Mouse (Mus musculus): Measurements from ENCODE around the gene Pgam2. TPM values are rescaled to one million over a fixed set of nuclear protein-coding genes. Genes with fewer than 3 reads are reported as not detected.

The Pgam2 gene
- total and polyA plus RNA-seq, 3 experiments = 0.22 to 2.6 (median 1.8) TPM

- Histone ChIP-seq H3K27me3 (ENCODE audit: insufficient read depth, low read length) (no peaks in the 10 kb centered on the region), H3K36me3 (replicated peaks) (peaks cover 99% of the 10 kb centered on the region), H3K9me3 (replicated peaks) (no peaks in the 10 kb centered on the region), H3K4me1 (ENCODE audit: insufficient read depth, low read depth, low read length) (peaks cover 44% of the 10 kb centered on the region), H3K4me3 (ENCODE audit: low read depth, low read length) (no peak overlapping the region)
- DNase-seq (ENCODE audit: low spot score) (no peak), ATAC-seq (ENCODE audit: extremely low read depth, insufficient number of reproducible peaks, low FRiP score, poor library complexity, severe bottlenecking) (no peak)
- TF ChIP-seq TAL1 (conservative IDR thresholded peaks at IDR 0.05; ENCODE audit: low read depth, low read length) = no peak
- TF ChIP-seq GATA1 (IDR thresholded peaks at IDR 0.05; ENCODE audit: borderline replicate concordance, low read length) = no peak
- no peak for TF ChIP-seq POLR2AphosphoS5 (IDR thresholded peaks at IDR 0.05; ENCODE audit: insufficient replicate concordance, low read depth, low read length)
- no peak for TF ChIP-seq GATA2 (IDR thresholded peaks at IDR 0.05; ENCODE audit: borderline replicate concordance, low read depth, low read length)
- no peak for TF ChIP-seq CTCF (IDR thresholded peaks at IDR 0.05; ENCODE audit: low read depth, low read length)
These were observed 6.6 kb downstream of the Pgam2 start for GRCm38 (mm10) chr11:5796939-5797338.

GRCm38 (mm10) chr11:5795706-5796105 is 7.8 kb downstream of the Pgam2 start:
- Histone ChIP-seq H3K4me1 (ENCODE audit: insufficient read depth, low read depth, low read length) (peaks cover 46% of the 10 kb centered on the region), H3K4me3 (ENCODE audit: low read depth, low read length) (no peak overlapping the region), H3K9me3 (replicated peaks) (no peaks in the 10 kb centered on the region), H3K36me3 (replicated peaks) (peaks cover 99% of the 10 kb centered on the region), H3K27me3 (ENCODE audit: insufficient read depth, low read length) (no peaks in the 10 kb centered on the region)
- ATAC-seq (ENCODE audit: extremely low read depth, insufficient number of reproducible peaks, low FRiP score, poor library complexity, severe bottlenecking) (no peak), DNase-seq (ENCODE audit: low spot score) (no peak)
- TF ChIP-seq GATA2 (IDR thresholded peaks at IDR 0.05; ENCODE audit: borderline replicate concordance, low read depth, low read length) (no peak), CTCF (IDR thresholded peaks at IDR 0.05; ENCODE audit: low read depth, low read length) (no peak), GATA1 (IDR thresholded peaks at IDR 0.05; ENCODE audit: borderline replicate concordance, low read length) (no peak), TAL1 (conservative IDR thresholded peaks at IDR 0.05; ENCODE audit: low read depth, low read length) (no peak), POLR2AphosphoS5 (IDR thresholded peaks at IDR 0.05; ENCODE audit: insufficient replicate concordance, low read depth, low read length) (no peak)

DNA sequence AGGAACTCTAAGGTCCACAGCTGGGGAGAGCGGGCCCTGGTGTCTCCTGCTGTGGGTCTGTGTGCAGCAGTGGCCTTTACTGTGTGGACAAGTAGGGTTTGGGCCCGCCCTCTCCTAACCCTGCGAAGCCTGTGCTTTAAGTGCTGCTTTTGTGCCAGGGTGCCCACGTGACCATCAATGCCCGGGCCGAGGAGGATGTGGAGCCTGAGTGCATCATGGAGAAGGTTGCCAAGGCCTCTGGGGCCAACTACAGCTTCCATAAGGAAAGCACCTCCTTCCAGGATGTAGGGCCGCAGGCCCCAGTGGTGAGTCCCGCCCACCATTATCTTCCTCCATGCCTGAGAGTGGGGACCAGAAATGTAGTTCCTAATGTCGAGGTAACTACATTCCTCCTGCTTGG is 8.2 kb downstream of the Pgam2 start:
- H3K4me1 ChIP-seq (ENCODE audit: insufficient read depth, low read depth, low read length) = peaks cover 50% of the 10 kb centered on the region
- DNase-seq (ENCODE audit: low spot score) = no peak
- H3K27me3 ChIP-seq (ENCODE audit: insufficient read depth, low read length) = no peaks in the 10 kb centered on the region
- TF ChIP-seq TAL1 (conservative IDR thresholded peaks at IDR 0.05; ENCODE audit: low read depth, low read length) (no peak), CTCF (IDR thresholded peaks at IDR 0.05; ENCODE audit: low read depth, low read length) (no peak), POLR2AphosphoS5 (IDR thresholded peaks at IDR 0.05; ENCODE audit: insufficient replicate concordance, low read depth, low read length) (no peak), GATA2 (IDR thresholded peaks at IDR 0.05; ENCODE audit: borderline replicate concordance, low read depth, low read length) (no peak), GATA1 (IDR thresholded peaks at IDR 0.05; ENCODE audit: borderline replicate concordance, low read length) (no peak)
- no peak for ATAC-seq (ENCODE audit: extremely low read depth, insufficient number of reproducible peaks, low FRiP score, poor library complexity, severe bottlenecking)
- H3K9me3 ChIP-seq (replicated peaks) = no peaks in the 10 kb centered on the region
- no peak overlapping the region for H3K4me3 ChIP-seq (ENCODE audit: low read depth, low read length)
- H3K36me3 ChIP-seq (replicated peaks) = peaks cover 98% of the 10 kb centered on the region

GRCm38 (mm10) chr11:5790431-5790830 is 13.1 kb downstream of the Pgam2 start:
- no peaks in the 10 kb centered on the region for H3K27me3 ChIP-seq (ENCODE audit: insufficient read depth, low read length)
- no peaks in the 10 kb centered on the region for H3K9me3 ChIP-seq (replicated peaks)
- peaks cover 63% of the 10 kb centered on the region for H3K36me3 ChIP-seq (replicated peaks)
- no peak for DNase-seq (ENCODE audit: low spot score)
- no peak for ATAC-seq (ENCODE audit: extremely low read depth, insufficient number of reproducible peaks, low FRiP score, poor library complexity, severe bottlenecking)
- peaks cover 50% of the 10 kb centered on the region for H3K4me1 ChIP-seq (ENCODE audit: insufficient read depth, low read depth, low read length)
- peak overlapping the region; percentile 98; the same call in 1 of the 2 replicates for H3K4me3 ChIP-seq (ENCODE audit: low read depth, low read length)
- TF ChIP-seq GATA1 (IDR thresholded peaks at IDR 0.05; ENCODE audit: borderline replicate concordance, low read length) = no peak

DNA sequence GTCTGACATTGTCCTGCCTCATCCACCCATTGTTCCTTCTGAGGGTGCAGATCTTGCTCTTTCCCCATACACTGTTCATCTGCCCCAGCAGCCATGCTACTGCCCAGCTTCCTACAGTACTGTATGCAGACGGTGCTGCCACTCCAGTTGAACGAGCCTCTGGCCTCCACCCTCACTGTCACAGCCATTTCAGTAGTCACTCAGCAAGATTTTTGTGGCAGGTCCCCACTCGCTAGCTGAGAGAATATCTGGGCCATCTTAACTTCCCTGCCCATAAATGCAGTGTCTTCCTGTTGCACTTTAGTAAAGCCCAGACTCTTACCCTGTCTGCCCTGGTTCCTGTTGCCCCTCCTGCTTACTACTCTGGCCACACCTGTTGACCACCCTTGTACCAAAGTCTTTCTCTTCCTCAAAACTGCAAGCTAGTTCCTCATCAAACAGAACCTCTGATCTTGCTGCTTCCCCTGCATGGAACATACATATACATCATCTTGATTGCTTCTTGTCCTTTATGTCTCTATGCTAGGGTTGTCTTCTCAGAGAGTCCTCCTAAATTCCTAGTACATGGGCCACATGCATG is 13.7 kb downstream of the Pgam2 start:
- Histone ChIP-seq H3K27me3 (ENCODE audit: insufficient read depth, low read length) (no peaks in the 10 kb centered on the region), H3K36me3 (replicated peaks) (peaks cover 58% of the 10 kb centered on the region), H3K4me3 (ENCODE audit: low read depth, low read length) (peak overlapping the region; percentile 98), H3K4me1 (ENCODE audit: insufficient read depth, low read depth, low read length) (peaks cover 50% of the 10 kb centered on the region), H3K9me3 (replicated peaks) (no peaks in the 10 kb centered on the region)
- DNase-seq (ENCODE audit: low spot score) = peak; percentile 34
- peak; percentile 25; the same call in 1 of the 2 replicates for ATAC-seq (ENCODE audit: extremely low read depth, insufficient number of reproducible peaks, low FRiP score, poor library complexity, severe bottlenecking)
- no peak for TF ChIP-seq CTCF (IDR thresholded peaks at IDR 0.05; ENCODE audit: low read depth, low read length)
- TF ChIP-seq GATA2 (IDR thresholded peaks at IDR 0.05; ENCODE audit: borderline replicate concordance, low read depth, low read length) = no peak
- no peak for TF ChIP-seq TAL1 (conservative IDR thresholded peaks at IDR 0.05; ENCODE audit: low read depth, low read length)
- no peak for TF ChIP-seq GATA1 (IDR thresholded peaks at IDR 0.05; ENCODE audit: borderline replicate concordance, low read length)
- TF ChIP-seq POLR2AphosphoS5 (IDR thresholded peaks at IDR 0.05; ENCODE audit: insufficient replicate concordance, low read depth, low read length) = no peak

GRCm38 (mm10) chr11:5789071-5789753 is 14.3 kb downstream of the Pgam2 start:
- Histone ChIP-seq H3K36me3 (replicated peaks) (peaks cover 53% of the 10 kb centered on the region), H3K4me3 (ENCODE audit: low read depth, low read length) (peak overlapping the region; percentile 98), H3K9me3 (replicated peaks) (no peaks in the 10 kb centered on the region), H3K4me1 (ENCODE audit: insufficient read depth, low read depth, low read length) (peaks cover 50% of the 10 kb centered on the region), H3K27me3 (ENCODE audit: insufficient read depth, low read length) (no peaks in the 10 kb centered on the region)
- TF ChIP-seq GATA1 (IDR thresholded peaks at IDR 0.05; ENCODE audit: borderline replicate concordance, low read length) = no peak
- TF ChIP-seq CTCF (IDR thresholded peaks at IDR 0.05; ENCODE audit: low read depth, low read length) = peak; percentile 46
- ATAC-seq (ENCODE audit: extremely low read depth, insufficient number of reproducible peaks, low FRiP score, poor library complexity, severe bottlenecking) = peak; percentile 38; the same call in 1 of the 2 replicates
- peak; percentile 78 for DNase-seq (ENCODE audit: low spot score)

All from G1E (cell line).